Mouse (Mus musculus) cerebellum, adult 2 months (tissue): ENCODE results near the gene Hcar2.

Experiments
- CTCF ChIP-seq: fragments of 200-500 bp; IDR thresholded peaks from 2 replicates; pipeline ENCODE4 v1.5.1; 2011; ENCODE audit warnings: low read depth, mild to moderate bottlenecking, control low read depth, low read length, moderate library complexity, borderline replicate concordance; ENCODE audit not compliant: insufficient read depth
- POLR2A ChIP-seq: fragments of 200-500 bp; IDR thresholded peaks from 2 replicates; pipeline ENCODE4 v1.6.1; 2011; ENCODE audit warnings: low read length, control low read depth, borderline replicate concordance; ENCODE audit not compliant: insufficient read depth

DNA sequence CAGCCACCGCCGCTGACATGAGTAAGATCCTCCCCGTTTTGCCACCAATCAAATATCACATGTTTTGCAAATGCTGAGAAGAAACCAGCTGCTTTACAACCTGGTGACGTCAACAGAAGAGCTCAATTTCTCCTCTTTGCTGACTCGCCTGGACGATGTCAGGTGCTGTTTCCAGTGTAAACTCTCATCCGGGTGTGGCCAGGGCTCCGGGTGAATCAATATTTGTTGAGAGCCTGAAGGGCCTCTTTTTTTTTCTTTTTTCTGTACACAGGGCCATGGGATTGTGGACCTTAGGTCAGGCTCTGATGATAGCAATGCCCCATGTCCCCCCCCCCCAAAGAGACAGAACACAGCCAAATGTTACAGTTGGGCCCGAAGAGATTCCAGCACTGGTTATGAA, 10.8 kb downstream of the Hcar2 start:
- TF ChIP-seq CTCF (no peak), POLR2A (no peak)
